Mouse (Mus musculus) intestine, postnatal 0 days (tissue): ENCODE results near the gene Dpm1. TPM values are rescaled to one million over a fixed set of nuclear protein-coding genes. Genes with fewer than 3 reads are reported as not detected.

ENCODE experiments used
- ATAC-seq: fragments of 200-750 bp; cut with Nextera tagmentation; 2 replicates; pipeline ENCODE4 v1.8.0; 2017; ENCODE audit warnings: mild to moderate bottlenecking, moderate TSS enrichment, moderate library complexity
- H3K27ac ChIP-seq: fragments of 300-500 bp; sonication (generic); 2 replicates; pipeline ENCODE4 v1.5.1; 2014; ENCODE audit warnings: mild to moderate bottlenecking, low read depth, low read length, moderate library complexity
- H3K27me3 ChIP-seq: fragments of 300-500 bp; sonication (generic); replicated peaks from 2 replicates; pipeline ENCODE4 v1.6.1; 2014; ENCODE audit warnings: low read length, mixed read lengths; ENCODE audit not compliant: control insufficient read depth, insufficient read depth
- H3K36me3 ChIP-seq: fragments of 300-500 bp; sonication (generic); 2 replicates; pipeline ENCODE4 v1.6.1; 2014; ENCODE audit warnings: mild to moderate bottlenecking, moderate library complexity; ENCODE audit not compliant: control insufficient read depth, insufficient read depth
- H3K4me1 ChIP-seq: fragments of 300-500 bp; sonication (generic); replicated peaks from 2 replicates; pipeline ENCODE4 v1.6.1; 2014; ENCODE audit warnings: antibody characterized with exemption, low read length, mixed read lengths; ENCODE audit not compliant: control insufficient read depth, insufficient read depth
- H3K4me2 ChIP-seq: fragments of 300-500 bp; sonication (generic); replicated peaks from 2 replicates; pipeline ENCODE4 v1.6.1; 2014; ENCODE audit warnings: low read depth, mild to moderate bottlenecking, moderate library complexity
- H3K4me3 ChIP-seq: fragments of 300-500 bp; sonication (generic); 2 replicates; pipeline ENCODE4 v1.5.1; 2014; ENCODE audit warnings: low read depth, low read length
- H3K9ac ChIP-seq: fragments of 300-500 bp; sonication (generic); 2 replicates; pipeline ENCODE4 v1.6.1; 2014; ENCODE audit warnings: mild to moderate bottlenecking, low read depth, low read length
- H3K9me3 ChIP-seq: fragments of 300-500 bp; sonication (generic); 2 replicates; pipeline ENCODE4 v1.6.1; 2016; ENCODE audit warnings: mixed run types; ENCODE audit not compliant: control insufficient read depth
- CTCF ChIP-seq: sonication (generic); IDR thresholded peaks from 2 replicates; pipeline ENCODE4 v1.5.1; 2016; ENCODE audit warnings: low read depth, mild to moderate bottlenecking, control low read depth, antibody characterized with exemption, moderate library complexity
- WGBS: fragments of 180-500 bp; shearing (Covaris S2); extraction: QIAGEN DNeasy Blood & Tissue Kit; methylation state at CpG from one replicate; pipeline ENCODE4 v1.1.7; 2014; 5-methylcytosine and 5-hydroxymethylcytosine counted together
- microRNA-seq: library from miRNA; unstranded; fragments of <30 nt; microRNA quantifications from one replicate; pipeline ENCODE4, GENCODE M21; 2016
- polyA plus RNA-seq: library from polyadenylated mRNA; unstranded; fragments of >200 nt; fragmentation: Nextera tagmentation; extraction: Ambion mirVana; gene quantifications from 2 replicates; pipeline ENCODE4 v1.2.1, GENCODE M21; 2015

Gene Dpm1
- polyA plus RNA-seq, 1 experiment from 2014 or later = 131 TPM

GRCm38 (mm10) chr2:168166750-168167460 is 63.5 kb downstream of the Dpm1 start:
- Histone ChIP-seq H3K4me3 (no peak overlapping the region), H3K27ac (no peak overlapping the region), H3K9me3 (no peaks in the 10 kb centered on the region), H3K36me3 (no peaks in the 10 kb centered on the region), H3K4me1 (no peaks in the 10 kb centered on the region; the same call in none of the 2 replicates), H3K4me2 (no peak overlapping the region), H3K9ac (no peak overlapping the region), H3K27me3 (no peaks in the 10 kb centered on the region)
- ATAC-seq = no peak
- no peak for TF ChIP-seq CTCF
- 42% methylated on average over 21 of the region's 21 CpGs for WGBS

- ATAC-seq = no peak
- H3K9me3 ChIP-seq = no peaks in the 10 kb centered on the region
- H3K27ac ChIP-seq = no peak overlapping the region
- H3K36me3 ChIP-seq = no peaks in the 10 kb centered on the region
- 7% methylated on average over 14 of the region's 14 CpGs for WGBS
- H3K4me1 ChIP-seq = no peaks in the 10 kb centered on the region; the same call in none of the 2 replicates
- H3K27me3 ChIP-seq = no peaks in the 10 kb centered on the region
- peak overlapping the region; percentile 22; the same call in 1 of the 2 replicates for H3K9ac ChIP-seq
- peak overlapping the region; percentile 24 for H3K4me3 ChIP-seq
- TF ChIP-seq CTCF = no peak
- H3K4me2 ChIP-seq = peak overlapping the region; percentile 65
These were observed 68.4 kb downstream of the Dpm1 start for GRCm38 (mm10) chr2:168161978-168162377.

- ATAC-seq = 0 out of 2 replicates have a peak, but pooled peaks have one; percentile 17
- no peaks in the 10 kb centered on the region; the same call in none of the 2 replicates for H3K4me1 ChIP-seq
- H3K27ac ChIP-seq = no peak overlapping the region
- 11% methylated on average over 11 of the region's 11 CpGs for WGBS
- no peaks in the 10 kb centered on the region for H3K36me3 ChIP-seq
- TF ChIP-seq CTCF = no peak
- peak overlapping the region; percentile 65 for H3K4me2 ChIP-seq
- peak overlapping the region; percentile 22; the same call in 1 of the 2 replicates for H3K9ac ChIP-seq
- peak overlapping the region; percentile 24 for H3K4me3 ChIP-seq
- no peaks in the 10 kb centered on the region for H3K27me3 ChIP-seq
- no peaks in the 10 kb centered on the region for H3K9me3 ChIP-seq
These were observed 68.8 kb downstream of the Dpm1 start for GRCm38 (mm10) chr2:168161514-168161971.

- Histone ChIP-seq H3K27me3 (no peaks in the 10 kb centered on the region), H3K4me1 (no peaks in the 10 kb centered on the region; the same call in none of the 2 replicates), H3K4me2 (no peak overlapping the region), H3K4me3 (no peak overlapping the region), H3K36me3 (no peaks in the 10 kb centered on the region), H3K9ac (no peak overlapping the region), H3K27ac (no peak overlapping the region), H3K9me3 (no peaks in the 10 kb centered on the region)
- 79% methylated on average over 9 of the region's 9 CpGs for WGBS
- no peak for TF ChIP-seq CTCF
- no peak for ATAC-seq
These were observed 69.9 kb downstream of the Dpm1 start for GRCm38 (mm10) chr2:168160370-168160930.

Small RNA genes lying within 50 kb of the gene (microRNA-seq; reads per million reads assigned to microRNA genes)
- not detected for gene Gm24561

Other genes with a start within 250 kb of the Dpm1 start
- 1.5 and 1.6 TPM in 2 replicates for gene Ripor3, start 220.0 kb downstream of the Dpm1 start, polyA plus RNA-seq
- gene Pard6b, start 149.6 kb downstream of the Dpm1 start, polyA plus RNA-seq = 13.8 and 17.3 TPM in 2 replicates
- gene Adnp, start 23.5 kb downstream of the Dpm1 start, polyA plus RNA-seq = 5.4 and 6.5 TPM in 2 replicates
- 4.8 and 5.2 TPM in 2 replicates for gene Gm20716, start 227 bp downstream of the Dpm1 start, polyA plus RNA-seq
- 6.6 and 7.3 TPM in 2 replicates for gene Mocs3, start within 50 bp of the Dpm1 start, polyA plus RNA-seq
- 1.8 and 1.9 TPM in 2 replicates for gene Kcng1, start 51.1 kb upstream of the Dpm1 start, polyA plus RNA-seq